Mouse (Mus musculus) bone marrow, adult 2 months (tissue): ENCODE results near the gene Itgb1bp1. TPM values are rescaled to one million over a fixed set of nuclear protein-coding genes. Genes with fewer than 3 reads are reported as not detected.

Source experiments
- H3K27ac ChIP-seq: fragments of 200-500 bp; 2 replicates; pipeline ENCODE4 v1.5.1; 2012; ENCODE audit warnings: low read depth, mild to moderate bottlenecking, control low read depth, inconsistent platforms, low read length; ENCODE audit not compliant: control insufficient read depth, poor library complexity, insufficient read depth
- H3K4me1 ChIP-seq: fragments of 200-500 bp; 2 replicates; pipeline ENCODE4 v1.6.1; 2011; ENCODE audit warnings: low read length; ENCODE audit not compliant: control insufficient read depth, insufficient read depth
- H3K4me3 ChIP-seq: fragments of 200-500 bp; replicated peaks from 2 replicates; pipeline ENCODE3; 2011; ENCODE audit warnings: mild to moderate bottlenecking, low read depth, low read length, control low read depth; ENCODE audit not compliant: control insufficient read depth
- CTCF ChIP-seq: fragments of 200-500 bp; IDR thresholded peaks from 2 replicates; pipeline ENCODE4 v1.5.1; 2011; ENCODE audit warnings: low read length, control low read depth; ENCODE audit not compliant: control insufficient read depth, insufficient read depth
- POLR2A ChIP-seq: fragments of 200-500 bp; IDR thresholded peaks from 2 replicates; pipeline ENCODE4 v1.6.1; 2011; ENCODE audit warnings: low read depth, mild to moderate bottlenecking, control low read depth, low read length, borderline replicate concordance; ENCODE audit not compliant: control insufficient read depth
- WGBS: fragments of 180-500 bp; shearing (Covaris S2); methylation state at CpG from one replicate; pipeline ENCODE4 v1.1.7; 2018; 5-methylcytosine and 5-hydroxymethylcytosine counted together
- polyA plus RNA-seq: library from polyadenylated mRNA; stranded (reverse); fragments of >200 nt; gene quantifications from 2 replicates; pipeline ENCODE4 v1.2.4, GENCODE M21; 2011; ENCODE audit warnings: low replicate concordance; ENCODE audit not compliant: missing spikeins, insufficient read depth, insufficient read length

The Itgb1bp1 gene
- polyA plus RNA-seq, 1 experiment = 45.6 TPM

DNA sequence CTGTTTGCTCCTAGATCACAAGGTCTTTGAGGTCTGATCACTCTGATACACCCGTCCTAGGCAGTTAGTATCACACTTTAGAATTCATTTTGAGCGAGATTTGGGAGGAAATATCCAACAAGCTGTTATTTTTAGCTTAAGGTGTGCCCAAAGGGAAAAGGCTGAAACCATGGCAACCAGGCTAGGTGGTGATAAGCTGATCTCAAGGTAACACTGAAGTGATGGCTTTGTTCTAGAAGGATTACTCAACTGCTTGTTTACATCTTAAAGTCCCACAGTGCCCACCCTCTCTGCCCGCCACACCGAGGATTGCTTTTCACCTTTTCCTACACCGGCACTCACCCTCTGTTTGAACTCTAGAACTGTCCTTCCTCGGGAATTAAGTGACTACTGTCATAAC lies 3.6 kb upstream of the Itgb1bp1 start:
- 79% methylated on average over 6 of the region's 6 CpGs for WGBS
- Histone ChIP-seq H3K4me3 (no peak overlapping the region), H3K27ac (no peak overlapping the region), H3K4me1 (peaks cover 2% of the 10 kb centered on the region; the same call in 1 of the 2 replicates)
- TF ChIP-seq CTCF (no peak), POLR2A (no peak)

DNA sequence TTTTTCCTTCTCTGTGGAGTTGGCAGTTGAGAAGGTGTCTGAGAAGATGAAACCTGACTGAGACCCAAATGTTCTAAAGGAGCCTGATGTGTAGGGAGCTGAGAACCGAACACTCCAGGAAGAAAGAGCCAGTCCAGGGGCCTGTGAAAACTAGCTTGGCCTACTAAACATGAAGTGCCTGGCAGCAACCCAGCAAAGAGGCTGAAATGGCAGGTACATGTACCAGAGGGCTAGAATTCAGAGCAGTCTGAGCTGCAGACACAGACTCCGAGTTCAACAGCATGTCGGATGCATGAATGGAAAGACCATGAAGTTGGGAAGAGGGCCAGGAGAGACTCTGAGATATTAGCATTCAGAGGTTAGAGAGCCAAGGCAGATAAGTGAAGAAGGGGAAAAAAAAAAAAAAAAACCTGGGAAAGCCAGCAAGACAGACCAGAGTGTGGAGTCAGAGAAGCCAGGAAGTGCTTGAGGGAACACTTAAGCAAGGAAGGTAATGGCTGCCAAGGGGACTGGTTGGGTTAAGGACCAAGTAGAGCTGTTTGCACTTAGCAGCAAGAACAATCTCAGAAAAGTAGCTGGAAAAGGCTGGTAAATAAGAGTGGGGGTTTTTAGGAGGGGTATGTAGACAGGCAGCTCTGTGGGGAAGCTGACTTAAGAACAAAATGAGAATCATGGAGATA lies 2.8 kb upstream of the Itgb1bp1 start:
- TF ChIP-seq POLR2A (no peak), CTCF (no peak)
- WGBS = 91% methylated on average over 3 of the region's 3 CpGs
- Histone ChIP-seq H3K4me3 (no peak overlapping the region), H3K27ac (no peak overlapping the region), H3K4me1 (peaks cover 2% of the 10 kb centered on the region; the same call in 1 of the 2 replicates)

DNA sequence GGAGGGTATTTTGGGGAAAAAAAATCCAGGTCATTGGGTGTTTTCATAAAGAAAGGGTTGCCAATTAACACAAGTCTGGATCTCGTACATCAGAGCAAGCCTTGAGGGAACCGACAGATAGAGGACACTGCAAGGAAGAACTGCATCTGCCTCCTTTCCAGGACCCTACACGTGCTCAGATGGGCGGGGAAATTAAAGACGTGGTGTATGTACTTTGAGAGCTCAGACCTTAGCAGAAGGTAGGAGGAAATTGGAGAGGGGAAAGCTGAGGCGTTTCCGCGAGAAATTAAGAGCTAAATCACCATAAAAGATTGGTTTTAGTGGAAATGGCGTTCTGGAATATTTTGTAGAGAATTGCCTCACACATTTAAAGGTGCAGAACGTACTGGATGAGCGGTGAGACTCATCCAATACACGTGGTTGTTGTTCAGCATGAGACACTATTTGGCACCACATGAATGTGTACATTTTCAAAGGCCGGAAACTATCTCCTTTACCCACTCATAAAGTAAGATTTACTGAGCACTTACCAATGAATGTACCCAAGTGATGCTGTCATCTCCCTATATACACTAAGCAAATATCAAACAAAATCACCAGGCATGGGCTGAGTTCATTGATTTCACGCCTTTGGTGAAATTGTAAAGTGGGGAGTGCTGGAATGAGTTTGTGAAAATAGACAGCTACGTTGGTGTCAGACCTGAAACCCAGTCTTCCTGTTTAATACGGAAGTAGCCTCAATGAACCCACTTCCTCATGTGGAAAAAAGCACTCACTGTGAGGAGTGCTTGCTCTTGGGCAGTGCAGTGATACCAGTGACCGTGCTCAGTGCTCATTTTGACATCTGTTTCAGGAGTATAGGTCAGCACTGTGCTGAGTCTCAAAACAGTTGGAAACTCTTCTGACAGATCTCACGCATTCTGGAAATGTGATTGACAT lies 897 bp upstream of the Itgb1bp1 start:
- peak overlapping the region; percentile 82 for H3K4me3 ChIP-seq
- WGBS = 8% methylated on average over 18 of the region's 18 CpGs
- peaks cover 2% of the 10 kb centered on the region; the same call in 1 of the 2 replicates for H3K4me1 ChIP-seq
- TF ChIP-seq POLR2A (no peak), CTCF (no peak)
- peak overlapping the region; percentile 64; the same call in 1 of the 2 replicates for H3K27ac ChIP-seq

DNA sequence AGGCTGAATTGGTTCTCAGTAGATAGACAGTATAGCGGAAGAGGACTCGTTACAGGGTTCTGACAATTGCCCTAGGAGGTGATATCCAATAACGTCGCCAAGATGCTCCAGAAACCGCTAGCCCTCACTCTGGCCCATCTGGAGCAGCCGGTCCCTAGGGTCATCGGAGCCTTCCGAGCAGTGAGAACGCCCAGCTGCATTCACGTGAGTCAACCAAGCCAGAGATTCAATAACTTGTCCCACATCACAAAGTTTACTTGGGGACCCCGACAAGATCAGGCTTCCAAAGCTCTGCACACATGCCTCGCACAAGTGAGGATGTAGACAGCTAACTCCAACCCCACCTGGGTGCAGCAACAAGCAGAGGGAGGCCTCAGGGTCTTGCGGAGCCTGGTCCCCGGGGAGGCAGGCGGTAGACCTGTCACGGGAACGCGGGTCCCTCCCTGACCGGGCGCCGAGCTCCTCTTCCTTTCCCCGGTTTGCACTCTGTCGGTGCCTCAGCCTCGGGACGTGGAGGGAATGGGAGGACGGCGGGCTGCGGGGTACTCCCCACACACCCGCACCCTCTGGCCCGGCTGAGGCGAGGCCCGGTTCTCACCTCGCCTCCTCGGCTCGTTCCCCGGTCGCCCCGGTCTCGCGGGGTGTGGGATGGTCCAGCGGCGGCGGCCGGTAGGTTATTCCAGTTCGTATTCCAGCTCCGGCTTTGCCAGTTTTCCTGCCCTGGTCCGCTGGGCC lies 409 bp downstream of the Itgb1bp1 start:
- WGBS = 2% methylated on average over 47 of the region's 47 CpGs
- TF ChIP-seq CTCF (no peak), POLR2A (no peak)
- peak overlapping the region; percentile 64 for H3K27ac ChIP-seq
- H3K4me3 ChIP-seq = peak overlapping the region; percentile 82
- H3K4me1 ChIP-seq = peaks cover 2% of the 10 kb centered on the region; the same call in 1 of the 2 replicates

DNA sequence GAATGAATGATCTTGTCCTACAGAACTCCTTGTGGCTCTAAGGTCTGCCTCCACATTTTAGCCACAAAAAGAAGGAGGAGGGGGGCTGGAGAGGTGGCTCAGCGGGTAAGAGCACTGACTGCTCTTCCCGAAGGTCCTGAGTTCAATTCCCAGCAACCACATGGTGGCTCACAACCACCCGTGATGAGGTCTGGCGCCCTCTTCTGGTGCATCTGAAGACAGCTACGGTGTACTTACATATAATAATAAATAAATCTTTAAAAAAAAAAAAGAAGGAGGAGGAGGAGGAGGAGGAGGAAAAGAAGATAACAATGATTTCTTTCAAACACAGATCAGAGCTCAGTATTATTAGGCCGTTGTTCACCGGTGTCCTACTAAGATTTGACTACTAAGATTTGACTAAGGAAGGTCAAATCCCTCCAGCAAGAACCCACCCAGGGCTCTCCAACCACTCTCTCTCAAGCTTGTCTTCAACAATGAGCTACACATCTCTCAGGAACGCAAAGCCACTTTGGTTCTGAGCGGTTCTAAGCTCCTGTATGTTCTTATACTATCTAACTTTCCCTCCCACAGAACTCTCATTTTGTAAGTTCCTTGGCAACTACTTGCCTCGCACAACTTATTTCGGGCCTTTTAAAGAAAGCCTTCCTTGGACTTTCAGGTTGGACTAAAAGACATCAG lies 1.2 kb downstream of the Itgb1bp1 start, which contains the start of gene Cpsf3:
TSS of gene Cpsf3 (plus strand) at position 631 of the 681 bp plus-strand sequence.
- peak within 1 kb of the TSS; percentile 64 for H3K27ac ChIP-seq
- TF ChIP-seq CTCF (0 out of 2 replicates have a peak, but pooled peaks have one; percentile 17), POLR2A (no peak)
- H3K4me3 ChIP-seq = peak within 1 kb of the TSS; percentile 82
- WGBS = 52% methylated on average over 11 of the region's 11 CpGs
- peaks cover 2% of the 10 kb centered on the region; the same call in 1 of the 2 replicates for H3K4me1 ChIP-seq

DNA sequence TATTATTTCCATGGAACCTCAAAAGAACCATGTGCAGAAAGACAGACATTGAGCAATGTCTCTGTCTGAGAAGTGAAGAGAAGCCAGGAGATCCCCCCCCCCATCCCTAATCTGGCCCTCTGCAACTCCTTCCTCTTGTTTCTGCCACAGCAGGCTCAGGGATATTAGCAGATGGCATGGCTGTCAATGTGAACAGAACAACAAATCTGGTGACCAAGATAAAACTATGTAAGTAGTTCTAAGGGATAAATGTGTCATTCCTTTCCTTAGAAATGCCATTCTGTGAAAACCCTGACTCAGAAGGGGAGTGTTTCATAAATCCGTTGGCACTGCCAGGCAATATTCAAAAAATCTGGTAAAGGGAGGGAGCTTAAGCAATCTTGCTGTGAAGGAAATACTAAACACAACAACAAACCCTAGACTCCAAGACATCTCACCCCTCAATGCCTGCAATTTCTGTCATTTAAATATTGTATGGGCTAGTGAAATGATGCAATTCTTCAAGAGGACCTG lies 8.7 kb downstream of the Itgb1bp1 start:
- no peak overlapping the region for H3K27ac ChIP-seq
- no peaks in the 10 kb centered on the region for H3K4me1 ChIP-seq
- no peak overlapping the region for H3K4me3 ChIP-seq
- 72% methylated on average over 1 of the region's 1 CpGs for WGBS
- TF ChIP-seq CTCF (no peak), POLR2A (no peak)

DNA sequence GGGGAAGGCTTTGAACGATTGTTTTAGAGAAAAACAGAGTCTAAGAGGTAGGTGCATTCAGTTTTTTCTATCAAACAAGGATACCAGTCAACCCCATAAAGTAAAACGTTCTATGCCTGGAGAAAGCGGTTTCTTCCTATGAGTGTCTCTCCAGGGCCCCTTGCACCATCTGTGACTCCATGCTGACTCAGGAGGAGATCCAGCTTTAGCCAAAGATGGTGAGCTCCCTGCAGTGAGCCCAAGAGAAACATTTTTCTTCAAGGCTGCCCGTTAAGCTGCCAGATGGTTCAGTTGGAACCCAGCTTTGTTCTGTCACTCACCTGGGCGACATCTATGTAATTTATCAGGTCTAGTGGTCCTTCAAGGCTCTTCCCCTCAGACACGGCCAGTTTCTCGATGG lies 11.6 kb downstream of the Itgb1bp1 start:
- Histone ChIP-seq H3K4me3 (no peak overlapping the region), H3K4me1 (no peaks in the 10 kb centered on the region), H3K27ac (no peak overlapping the region)
- TF ChIP-seq POLR2A = no peak
- no peak for TF ChIP-seq CTCF
- 80% methylated on average over 7 of the region's 7 CpGs for WGBS
